Mouse (Mus musculus): ENCODE data around the gene Dlg2.

DNA sequence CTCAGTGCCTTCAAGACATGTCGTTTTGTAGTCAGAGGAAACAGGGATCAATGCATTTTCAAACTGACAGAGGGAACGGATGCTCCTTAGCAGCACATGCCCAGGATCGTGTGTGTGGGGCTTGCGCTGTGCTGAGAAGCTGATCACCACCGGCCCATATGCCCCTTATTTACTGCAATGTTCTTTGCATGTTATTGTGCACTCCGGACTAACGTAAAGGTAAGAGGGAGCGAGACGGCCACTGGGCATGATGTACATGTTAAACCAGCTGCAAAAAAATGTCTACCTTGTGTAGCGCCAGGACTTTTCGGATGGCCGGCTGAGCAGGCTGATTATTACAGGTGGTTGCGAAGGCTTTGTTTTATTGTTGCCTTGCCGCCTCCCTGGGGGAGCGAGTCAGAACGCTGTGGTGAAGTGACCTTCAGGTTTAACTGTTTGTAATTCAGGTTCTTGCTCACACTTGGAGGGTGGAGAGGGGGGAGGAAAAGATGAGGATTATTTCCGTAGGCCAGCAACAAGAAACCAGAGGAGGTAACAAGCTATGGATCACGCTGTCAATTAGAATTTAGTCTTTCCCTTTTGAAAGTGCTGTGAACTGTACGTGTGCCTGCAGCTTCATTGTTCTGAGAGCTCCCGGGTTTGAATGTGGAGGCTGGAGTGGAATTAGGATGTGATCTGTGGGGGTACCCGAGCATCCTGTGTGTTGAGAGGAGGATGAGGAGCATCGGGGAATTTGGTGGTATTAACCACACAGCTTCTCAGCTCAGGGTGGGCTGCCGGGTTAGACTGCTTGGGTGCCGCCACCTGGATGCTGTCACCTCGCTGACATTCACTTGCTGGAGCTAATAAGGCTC lies 614.6 kb downstream of the Dlg2 start:
- TF ChIP-seq CTCF (conservative IDR thresholded peaks at IDR 0.05; ENCODE audit: low read length), result no peak
- no peak for TF ChIP-seq POU5F1 (IDR thresholded peaks at IDR 0.05; ENCODE audit: borderline replicate concordance, low read length)
- TF ChIP-seq NANOG (IDR thresholded peaks at IDR 0.05; ENCODE audit: borderline replicate concordance, low read length), result no peak
